17 mouse cellular contexts compared by ENCODE assay signal in genomic region chr8:84933767-84934559, GRCm38 (mm10). TPM values are rescaled to one million over a fixed set of nuclear protein-coding genes. Genes with fewer than 3 reads are reported as not detected.
A peak's percentile ranks its signal among the peaks of the same experiment; 100 is the strongest.
DNase-seq lines count a peak whose midpoint lies in the region; ATAC-seq and TF ChIP-seq lines count a peak whose summit lies in the region.
"Had no signal": no experiment of that assay in that cellular context is flagged by ENCODE, and none has a peak within 500 bp of the region (broad histone marks: within the 10 kb centered on the region; RNA-seq: fewer than 3 reads in every experiment).

No protein-coding gene starts in this region.

- H3K4me1 ChIP-seq in E14TG2a.4 (replicated peaks; ENCODE audit: low read depth, low read length): peaks cover 37% of the 10 kb centered on the region
- peaks cover 32% of the 10 kb centered on the region for H3K4me1 ChIP-seq in forebrain, embryonic 14.5 days (ENCODE audit: control insufficient read depth, insufficient read depth, low read length)
- peaks cover 44% of the 10 kb centered on the region for H3K4me1 ChIP-seq in midbrain, embryonic 12.5 days

- no peak for ATAC-seq in forebrain, embryonic 14.5 days
- ATAC-seq in midbrain, embryonic 12.5 days (ENCODE audit: low FRiP score, low read depth): no peak

- H3K9ac ChIP-seq in forebrain, embryonic 14.5 days (ENCODE audit: low read length): 0 out of 2 replicates have a peak overlapping the region, but pooled peaks have one; percentile 17
- no peak overlapping the region for H3K9ac ChIP-seq in midbrain, embryonic 12.5 days (replicated peaks)

- TF ChIP-seq CTCF in E14TG2a.4 (conservative IDR thresholded peaks at IDR 0.05; ENCODE audit: low read length): no peak

- no peaks in the 10 kb centered on the region for H3K9me3 ChIP-seq in E14TG2a.4 (ENCODE audit: low read length)
- no peaks in the 10 kb centered on the region for H3K9me3 ChIP-seq in forebrain, embryonic 14.5 days (replicated peaks; ENCODE audit: control insufficient read depth, low read length)
- no peaks in the 10 kb centered on the region for H3K9me3 ChIP-seq in midbrain, embryonic 12.5 days

- peak; percentile 43 for DNase-seq in layer of hippocampus, adult 11-12 months (ENCODE audit: low spot score)
- DNase-seq in layer of hippocampus, adult 8-10 months (ENCODE audit: low spot score in 2 of 2): no peak
- DNase-seq in forebrain, embryonic 14.5 days (ENCODE audit: low spot score): no peak
- DNase-seq in kidney, adult 18-20 months: no peak
- DNase-seq in adrenal gland, adult 18-20 months (ENCODE audit: low spot score in 2 of 2): no peak
- no peak for DNase-seq in T-cell, adult 2 months (ENCODE audit: low spot score)
- DNase-seq: adrenal gland, adult 2 months; heart, adult 11 months; heart, postnatal 4 days; layer of hippocampus, postnatal 36 days; lung, postnatal 14 days had no signal

- no peak overlapping the region for H3K27ac ChIP-seq in forebrain, embryonic 14.5 days (ENCODE audit: low read depth, low read length)
- H3K27ac ChIP-seq in midbrain, embryonic 12.5 days (replicated peaks): no peak overlapping the region

- no peaks in the 10 kb centered on the region for H3K36me3 ChIP-seq in E14TG2a.4 (ENCODE audit: insufficient read depth, low read length)
- peaks cover 17% of the 10 kb centered on the region for H3K36me3 ChIP-seq in forebrain, embryonic 14.5 days (ENCODE audit: control insufficient read depth, insufficient read depth, low read length)
- peaks cover 3% of the 10 kb centered on the region; the same call in 1 of the 2 replicates for H3K36me3 ChIP-seq in midbrain, embryonic 12.5 days

- peaks cover 74% of the 10 kb centered on the region for H3K27me3 ChIP-seq in E14TG2a.4 (ENCODE audit: insufficient read depth, low read length)
- H3K27me3 ChIP-seq in forebrain, embryonic 14.5 days (replicated peaks; ENCODE audit: control insufficient read depth, insufficient read depth, low read length): no peaks in the 10 kb centered on the region
- peaks cover 79% of the 10 kb centered on the region for H3K27me3 ChIP-seq in midbrain, embryonic 12.5 days

- 0 out of 2 replicates have a peak overlapping the region, but pooled peaks have one; percentile 50 for H3K4me3 ChIP-seq in E14TG2a.4 (replicated peaks; ENCODE audit: low read length)
- peak overlapping the region; percentile 83; the same call in 1 of the 2 replicates for H3K4me3 ChIP-seq in forebrain, embryonic 14.5 days (ENCODE audit: low read depth, low read length)
- H3K4me3 ChIP-seq in midbrain, embryonic 12.5 days: peak overlapping the region; percentile 74
- H3K4me3 ChIP-seq: myocyte had no signal

- 84% methylated on average over 16 of the region's 16 CpGs for WGBS in forebrain, embryonic 14.5 days
- WGBS in midbrain, embryonic 12.5 days: 89% methylated on average over 16 of the region's 16 CpGs

- peak overlapping the region; percentile 80 for H3K4me2 ChIP-seq in forebrain, embryonic 14.5 days (ENCODE audit: low read length)
- peak overlapping the region; percentile 87 for H3K4me2 ChIP-seq in midbrain, embryonic 12.5 days (replicated peaks)
- H3K4me2 ChIP-seq: liver, embryonic 11.5 days had no signal

RNA-seq across cellular contexts. Expression of gene Mast1, which starts 3.2 kb away (rescaled TPM):
- total RNA-seq in layer of hippocampus, adult 8-10 months (2022): 10 to 100 TPM; 77.3 to 83.2 (median 80.8) TPM
- polyA plus RNA-seq in forebrain, embryonic 14.5 days (2014; fragmentation: Nextera tagmentation; extraction: Ambion mirVana): 24.5 and 40.2 TPM in 2 replicates
- polyA plus RNA-seq in midbrain, embryonic 12.5 days (2016; fragmentation: Nextera tagmentation; extraction: Ambion mirVana): 29.3 and 34.3 TPM in 2 replicates
- total RNA-seq in adrenal gland, adult 18-20 months (2021): 1 to 10 TPM; 2.1 to 3.1 TPM
- polyA plus RNA-seq: myocyte had no signal

RNA-seq across cellular contexts. Expression of gene Rtbdn, which starts 12.8 kb away (rescaled TPM):
- 1 to 10 TPM; 1.5 to 2.5 (median 1.7) TPM for total RNA-seq in layer of hippocampus, adult 8-10 months (2022)
- 0.47 and 0.73 TPM in 2 replicates for polyA plus RNA-seq in forebrain, embryonic 14.5 days (2014; fragmentation: Nextera tagmentation; extraction: Ambion mirVana)
- 1.3 and 1.7 TPM in 2 replicates for polyA plus RNA-seq in midbrain, embryonic 12.5 days (2016; fragmentation: Nextera tagmentation; extraction: Ambion mirVana)
- under 1 TPM in 1 of 2 experiments, not detected in 1; 0.16 TPM for total RNA-seq in adrenal gland, adult 18-20 months (2021)
- total RNA-seq: adrenal gland, adult 2 months; heart, postnatal 4 days had no signal
- polyA plus RNA-seq: kidney, embryonic 14.5 days; myocyte had no signal

RNA-seq across cellular contexts. Expression of gene Dnase2a, which starts 25.6 kb away (rescaled TPM):
- total RNA-seq in layer of hippocampus, adult 8-10 months (2022): 10 to 100 TPM in 2 of 4 experiments, 1 to 10 TPM in 2; 4.4 to 18.9 (median 9.2) TPM
- polyA plus RNA-seq in forebrain, embryonic 14.5 days (2014; fragmentation: Nextera tagmentation; extraction: Ambion mirVana): 4.8 and 5.5 TPM in 2 replicates
- polyA plus RNA-seq in midbrain, embryonic 12.5 days (2016; fragmentation: Nextera tagmentation; extraction: Ambion mirVana): 8.9 and 9.4 TPM in 2 replicates
- 10 to 100 TPM; 11.2 to 12.5 TPM for total RNA-seq in adrenal gland, adult 18-20 months (2021)

RNA-seq across cellular contexts. Expression of gene Klf1, which starts 32.2 kb away (rescaled TPM):
- total RNA-seq in layer of hippocampus, adult 8-10 months (2022): under 1 TPM in 2 of 4 experiments, not detected in 2; 0.21 to 0.31 TPM
- 0.74 and 0.99 TPM in 2 replicates for polyA plus RNA-seq in forebrain, embryonic 14.5 days (2014; fragmentation: Nextera tagmentation; extraction: Ambion mirVana)
- polyA plus RNA-seq in midbrain, embryonic 12.5 days (2016; fragmentation: Nextera tagmentation; extraction: Ambion mirVana): 4.3 and 4.5 TPM in 2 replicates
- total RNA-seq in adrenal gland, adult 18-20 months (2021): not detected

RNA-seq across cellular contexts. Expression of gene Gm49661, which starts 35.3 kb away (rescaled TPM):
- total RNA-seq in layer of hippocampus, adult 8-10 months (2022): not detected
- polyA plus RNA-seq in forebrain, embryonic 14.5 days (2014; fragmentation: Nextera tagmentation; extraction: Ambion mirVana): not detected in 2 replicates
- polyA plus RNA-seq in midbrain, embryonic 12.5 days (2016; fragmentation: Nextera tagmentation; extraction: Ambion mirVana): not detected in 2 replicates
- 1 to 10 TPM; 1.9 TPM for total RNA-seq in adrenal gland, adult 18-20 months (2021)
- total RNA-seq: layer of hippocampus, postnatal 36 days had no signal
- polyA plus RNA-seq: adrenal gland, adult 2 months; kidney, embryonic 14.5 days; liver, embryonic 11.5 days; myocyte; stomach, embryonic 16.5 days had no signal

Comparison
In these comparisons a context has a peak if more than half of its experiments do, and no peak if none do; other contexts are left out.
1. RNA of gene Mast1, which starts 3.2 kb away (total RNA-seq): 77.3 to 83.2 TPM in layer of hippocampus, adult 8-10 months; 2.1 to 3.1 TPM in adrenal gland, adult 18-20 months; every median in the first group is over 10 times any median in the second.
2. Peak in every context shown above with its lines, with median percentiles within 50 percentile points of each other: H3K4me3 ChIP-seq.